Mouse (Mus musculus): ENCODE measurements around the gene Gm15446. TPM values are rescaled to one million over a fixed set of nuclear protein-coding genes. Genes with fewer than 3 reads are reported as not detected.
"Not testable (repeated sequence)": the region's sequence is repeated elsewhere in the genome, so short reads cannot be mapped to it uniquely, and the experiment has no call there.

Gm15446 gene
- total RNA-seq (2021) (10 to 100 TPM in 1 of 2 experiments, 1 to 10 TPM in 1; 8.7 to 12.2 TPM), polyA plus RNA-seq (2012; rRNA removed) (0.47 and 0.68 TPM in 2 replicates)
- long read RNA-seq, partial matches to known transcripts: 1 of 6 reads
- long read RNA-seq, other reads (novel, unspliced or antisense): 2 of 6 reads

- DNase-seq: peak; percentile 96
Measured at GRCm38 (mm10) chr5:109923261-109924071, at the start of gene Gm15446. Gene Gm15446 (plus strand): TSS chr5:109923400.

GRCm38 (mm10) chr5:109924129-109924528, 929 bp downstream of the Gm15446 start:
- DNase-seq: not testable (repeated sequence)

DNA sequence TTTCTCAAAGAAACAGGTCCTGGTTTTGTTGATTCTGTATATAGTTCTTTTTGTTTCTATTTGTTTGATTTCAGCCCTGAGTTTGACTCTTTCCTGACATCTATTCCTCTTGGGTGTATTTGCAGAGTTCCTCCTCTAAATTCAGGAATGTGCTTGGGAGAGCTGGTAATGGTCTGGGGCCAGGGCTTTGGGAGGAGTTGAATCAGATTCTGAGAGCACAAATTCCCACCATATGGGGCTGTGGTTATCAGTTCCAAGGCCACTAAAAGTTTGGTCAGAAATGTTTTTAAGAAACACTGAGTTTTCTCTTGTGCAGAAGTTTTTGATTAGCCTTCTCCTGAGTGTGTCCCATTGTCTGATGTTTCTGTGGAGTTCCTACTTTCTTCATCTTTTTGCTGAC, 1.7 kb downstream of the Gm15446 start:
- DNase-seq: no peak

DNA sequence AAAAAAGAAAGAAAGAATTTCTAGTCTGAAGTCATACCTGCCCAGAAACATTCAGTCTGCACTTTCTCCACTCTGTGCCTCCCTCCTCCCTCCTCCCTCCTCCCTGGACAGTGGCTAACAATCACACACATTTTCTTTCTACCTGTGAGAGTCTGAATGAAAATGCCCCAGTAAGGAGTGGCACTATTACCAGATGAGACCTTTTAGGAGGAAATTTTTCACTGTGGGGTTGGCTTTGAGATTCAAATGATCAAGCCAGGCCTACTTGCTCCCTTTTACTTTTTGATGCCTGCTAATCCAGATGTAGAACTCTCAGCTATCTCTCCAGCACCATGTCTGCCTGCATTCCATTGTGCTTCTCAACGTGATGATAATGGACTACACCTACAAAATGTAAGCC, 27.1 kb downstream of the Gm15446 start:
- no peak for DNase-seq

GRCm38 (mm10) chr5:109980743-109981142, 57.5 kb downstream of the Gm15446 start:
- not testable (repeated sequence) for DNase-seq

Other genes with a start within 250 kb of the Gm15446 start
- 1 to 10 TPM; 1.6 to 2.1 TPM for gene 5430403G16Rik, start 232.4 kb upstream of the Gm15446 start, total RNA-seq (2021)
- gene 5430403G16Rik, start 232.4 kb upstream of the Gm15446 start, polyA plus RNA-seq (2012; rRNA removed): not detected in 2 replicates
- 1 to 10 TPM; 5.9 to 7.9 TPM for gene 4930522L14Rik, start 171.5 kb upstream of the Gm15446 start, total RNA-seq (2021)
- gene 4930522L14Rik, start 171.5 kb upstream of the Gm15446 start, polyA plus RNA-seq (2012; rRNA removed): 0.50 and 0.92 TPM in 2 replicates
- 10 to 100 TPM; 19.6 to 20.2 TPM for gene Zfp932, start 73.1 kb downstream of the Gm15446 start, total RNA-seq (2021)
- 0.94 and 1.0 TPM in 2 replicates for gene Zfp932, start 73.1 kb downstream of the Gm15446 start, polyA plus RNA-seq (2012; rRNA removed)
- gene Gm17655, start 149.1 kb downstream of the Gm15446 start, total RNA-seq (2021): 1 to 10 TPM; 4.8 to 9.2 TPM
- gene Gm17655, start 149.1 kb downstream of the Gm15446 start, polyA plus RNA-seq (2012; rRNA removed): not detected in 2 replicates
- under 1 TPM; 0.14 to 0.66 TPM for gene Gm35315, start 171.0 kb downstream of the Gm15446 start, total RNA-seq (2021)
- not detected in 2 replicates for gene Gm35315, start 171.0 kb downstream of the Gm15446 start, polyA plus RNA-seq (2012; rRNA removed)
- gene Plcxd1, start 176.6 kb downstream of the Gm15446 start, total RNA-seq (2021): under 1 TPM; 0.09 to 0.10 TPM
- gene Plcxd1, start 176.6 kb downstream of the Gm15446 start, polyA plus RNA-seq (2012; rRNA removed): 0.02 and 0.19 TPM in 2 replicates
- gene Gtpbp6, start 184.8 kb downstream of the Gm15446 start, total RNA-seq (2021): 10 to 100 TPM; 57.4 to 61.6 TPM
- gene Gtpbp6, start 184.8 kb downstream of the Gm15446 start, polyA plus RNA-seq (2012; rRNA removed): 115 and 125 TPM in 2 replicates
- 1 to 10 TPM; 5.7 to 6.5 TPM for gene Zfp605, start 186.7 kb downstream of the Gm15446 start, total RNA-seq (2021)
- gene Zfp605, start 186.7 kb downstream of the Gm15446 start, polyA plus RNA-seq (2012; rRNA removed): 0.04 TPM in 2 replicates
- 10 to 100 TPM; 21.5 to 30.0 TPM for gene Chfr, start 212.4 kb downstream of the Gm15446 start, total RNA-seq (2021)
- gene Chfr, start 212.4 kb downstream of the Gm15446 start, polyA plus RNA-seq (2012; rRNA removed): 55.5 and 55.8 TPM in 2 replicates

Measured in adrenal gland, adult 2 months (tissue).